Mouse (Mus musculus) cerebellum, adult 11-12 months (tissue): ENCODE results near the gene Nkiras1.

Source experiments
- DNase-seq: peaks from one replicate; pipeline ENCODE4 v3.0.0; 2022

Gene Nkiras1

DNA sequence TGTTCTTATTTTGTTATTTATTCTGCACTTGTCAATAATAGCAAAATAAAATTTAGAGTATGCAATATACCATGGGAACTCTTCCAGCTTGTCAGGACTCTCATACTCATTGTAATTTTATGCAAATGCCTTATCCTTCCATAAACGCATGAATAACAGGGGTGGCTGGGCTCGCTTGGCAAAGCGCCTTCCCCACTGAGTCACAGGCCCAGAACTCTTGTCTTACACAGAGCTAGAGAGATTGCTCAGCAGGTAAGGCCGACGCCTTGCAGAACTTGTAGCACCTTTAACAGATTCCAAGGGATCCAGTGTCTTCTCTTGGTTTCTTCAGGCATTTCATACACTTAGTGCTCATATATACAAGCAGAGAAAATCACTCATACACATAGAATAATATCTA is 9.4 kb downstream of the Nkiras1 start:
- no peak for DNase-seq

DNA sequence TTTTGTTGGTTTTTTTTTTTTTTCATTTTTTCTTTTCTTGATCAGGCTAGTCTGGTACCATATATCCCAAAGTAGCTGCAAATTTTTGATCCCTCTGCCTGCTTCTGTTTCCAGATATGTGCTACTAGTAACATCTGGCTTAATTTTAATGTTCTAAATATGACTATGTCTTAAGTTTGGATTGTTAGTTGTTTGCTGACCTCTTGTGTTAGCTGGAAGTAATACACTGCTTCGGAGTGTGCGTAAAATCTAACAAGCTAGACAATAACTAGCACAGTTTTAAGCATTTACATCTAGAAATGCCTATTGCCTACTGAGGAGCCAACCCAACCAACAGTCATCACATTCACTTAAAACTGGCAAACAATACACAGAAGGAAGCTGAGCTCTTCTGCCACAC is 13.6 kb downstream of the Nkiras1 start:
- DNase-seq = no peak

DNA sequence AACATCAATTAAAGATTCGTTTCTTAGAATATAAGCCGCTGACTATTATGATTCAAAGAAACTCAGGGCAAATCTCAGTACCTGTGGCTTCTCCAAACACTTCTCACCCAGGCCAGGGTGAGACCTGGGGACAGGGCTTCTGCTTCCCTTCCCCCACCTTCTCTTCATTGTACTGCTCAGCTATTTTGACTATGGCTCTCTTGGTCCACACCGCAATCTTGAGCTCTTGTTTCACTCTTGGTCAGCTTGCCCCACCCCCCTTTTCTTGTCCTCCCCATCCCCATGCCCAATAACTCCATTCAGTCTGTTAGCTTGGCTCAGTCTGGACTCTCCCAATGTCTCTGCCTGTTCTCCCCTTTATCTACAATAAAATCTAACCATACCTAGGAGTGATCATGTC is 14.5 kb downstream of the Nkiras1 start:
- no peak for DNase-seq

DNA sequence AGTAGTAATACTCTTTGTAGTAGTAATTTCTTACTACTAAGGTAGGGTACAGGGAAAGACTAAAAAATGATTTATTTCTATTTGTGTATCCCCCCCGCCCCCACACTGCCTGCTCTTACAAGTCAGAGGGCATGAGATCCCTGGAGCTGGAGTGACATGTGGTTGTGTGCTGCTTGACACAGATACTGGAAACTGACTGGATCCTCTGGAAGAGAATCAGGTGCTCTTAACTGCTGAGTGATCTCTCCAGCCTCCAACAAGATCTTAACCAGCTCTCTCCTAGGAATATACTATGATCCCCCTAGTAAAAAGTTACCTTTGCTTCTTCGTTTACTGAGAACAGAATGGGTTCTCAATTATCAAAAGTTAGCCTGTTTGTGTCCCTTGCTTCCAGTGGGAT is 15.5 kb downstream of the Nkiras1 start:
- no peak for DNase-seq

DNA sequence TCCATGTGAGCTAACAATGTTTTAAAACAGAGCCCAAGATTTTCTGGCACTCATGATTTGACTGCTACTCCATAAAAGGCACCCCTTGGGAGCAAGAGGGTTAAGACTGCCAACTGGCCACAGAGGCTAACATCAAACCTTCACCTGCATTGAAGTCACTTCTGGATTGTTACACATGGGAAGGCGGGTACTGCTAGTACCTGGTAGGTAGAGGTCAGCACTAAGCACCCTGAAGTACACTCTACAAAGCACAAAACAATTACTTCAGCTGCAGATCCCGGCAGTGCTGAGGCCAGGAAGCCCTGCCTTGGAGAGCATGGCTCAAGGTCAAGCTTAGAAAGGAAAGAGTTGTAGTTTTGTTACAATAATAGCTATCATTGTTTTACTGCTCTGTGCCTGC is 16.5 kb downstream of the Nkiras1 start:
- no peak for DNase-seq

DNA sequence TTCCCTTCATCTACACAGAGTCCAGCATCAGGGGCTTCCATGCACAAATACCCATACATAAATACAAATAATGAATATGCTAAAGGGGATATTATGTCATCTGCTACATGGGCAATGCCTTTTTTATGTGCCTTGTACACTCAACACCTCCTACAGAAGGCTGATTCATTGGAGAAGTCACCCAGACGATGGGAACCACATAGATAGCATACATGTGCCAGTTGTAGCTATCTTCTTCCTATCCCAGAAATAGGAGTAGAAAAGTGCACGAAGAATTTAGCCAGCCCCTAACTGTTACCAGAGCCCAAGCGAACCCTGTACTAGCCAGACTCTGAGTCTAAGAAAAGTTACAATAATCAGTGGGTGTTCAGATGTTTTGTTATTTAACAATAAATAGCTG is 21.2 kb downstream of the Nkiras1 start:
- no peak for DNase-seq

DNA sequence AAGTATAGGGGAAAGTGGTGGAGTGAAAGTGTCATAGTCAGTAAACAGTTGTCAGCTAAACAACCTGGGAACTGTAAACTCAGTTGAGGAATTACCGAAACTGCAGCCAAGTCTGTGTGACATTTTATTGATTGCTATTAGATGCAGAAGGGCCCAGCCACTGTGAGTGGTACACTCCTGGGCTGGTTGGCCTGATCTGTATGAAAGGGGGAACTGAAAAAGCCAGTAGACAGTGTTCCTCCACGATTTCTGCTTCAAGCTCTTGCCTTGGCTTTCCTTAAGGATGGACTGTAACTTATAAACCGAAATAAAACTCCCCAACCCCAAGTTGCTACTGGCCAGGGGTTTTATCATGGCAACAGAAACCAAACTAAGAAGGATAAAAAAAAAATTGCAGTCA is 21.6 kb downstream of the Nkiras1 start:
- no peak for DNase-seq

DNA sequence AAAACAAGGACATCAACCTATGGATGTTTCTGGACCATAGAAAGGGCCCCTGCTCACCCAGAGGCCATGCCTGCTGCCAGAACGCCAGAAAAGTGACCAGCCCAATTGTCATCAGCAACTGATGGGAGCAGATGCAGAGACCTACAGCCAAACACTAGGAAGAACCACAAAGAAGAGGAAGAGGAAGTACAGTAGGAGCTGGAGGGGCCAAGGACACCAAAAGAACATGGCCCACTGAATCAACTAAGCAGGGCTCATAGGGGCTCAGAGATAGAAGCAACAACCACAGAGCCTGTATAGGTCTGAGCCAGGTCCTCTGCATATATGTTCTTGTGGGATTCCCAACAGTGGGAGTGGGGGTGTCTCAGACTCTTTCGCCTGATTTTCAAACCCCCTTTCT is 26.5 kb downstream of the Nkiras1 start:
- DNase-seq = no peak

DNA sequence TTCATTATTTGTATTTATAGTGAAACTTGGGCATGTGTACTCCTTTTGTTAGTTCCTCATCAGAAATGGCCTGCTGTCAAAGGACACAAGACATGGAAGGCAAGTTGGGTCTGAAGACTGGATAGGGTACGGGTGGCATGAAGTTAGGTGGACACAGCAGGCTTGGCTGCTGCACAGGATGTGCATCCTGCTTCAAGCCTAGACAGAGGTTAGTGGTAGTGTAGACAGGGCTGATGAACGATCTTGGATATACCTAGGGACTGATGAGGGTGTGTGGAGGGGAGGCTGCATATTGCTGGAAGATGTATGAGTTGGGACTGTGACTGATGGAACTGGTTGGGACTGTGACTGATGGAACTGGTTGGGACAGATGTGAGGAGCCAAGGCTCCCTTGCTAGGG is 27.9 kb downstream of the Nkiras1 start:
- DNase-seq = no peak

DNA sequence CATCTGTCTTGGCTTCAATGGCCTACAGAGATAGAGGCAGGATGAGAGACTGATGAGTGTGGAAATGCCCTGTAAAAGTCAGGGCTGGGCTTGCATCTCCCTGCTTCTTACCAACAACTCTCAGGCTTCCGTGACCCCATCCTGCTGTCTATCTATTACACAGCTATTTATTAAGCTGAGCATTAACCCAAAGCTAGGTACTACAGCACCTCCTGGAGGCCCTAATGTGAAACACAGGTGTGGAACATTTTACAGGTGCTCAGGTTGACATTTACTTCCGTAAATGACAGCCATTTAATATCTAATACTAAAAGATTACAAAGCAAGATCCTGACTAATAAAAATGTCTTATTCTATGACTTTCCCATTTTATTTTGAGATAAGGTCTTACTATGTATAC is 29.7 kb downstream of the Nkiras1 start:
- DNase-seq = no peak

DNA sequence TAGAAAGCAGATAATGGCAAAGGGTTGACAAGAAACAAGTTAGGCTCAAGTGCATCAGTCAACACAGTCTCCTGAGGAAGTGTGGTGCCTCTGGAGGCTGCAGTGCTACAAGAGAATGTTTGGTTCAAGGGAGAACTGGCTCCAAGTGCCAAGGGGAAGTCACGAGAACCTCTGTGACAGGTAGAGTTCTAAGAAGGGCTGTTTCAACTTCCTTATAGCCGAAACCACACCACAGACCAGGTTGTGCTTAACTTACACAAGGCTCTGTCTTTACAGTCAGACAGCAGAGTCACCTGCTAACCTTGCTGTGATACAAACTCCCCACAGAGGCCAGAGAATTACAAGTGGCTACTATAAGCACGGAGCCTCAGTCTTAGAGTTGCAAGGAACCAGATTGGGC is 30.7 kb downstream of the Nkiras1 start:
- no peak for DNase-seq

DNA sequence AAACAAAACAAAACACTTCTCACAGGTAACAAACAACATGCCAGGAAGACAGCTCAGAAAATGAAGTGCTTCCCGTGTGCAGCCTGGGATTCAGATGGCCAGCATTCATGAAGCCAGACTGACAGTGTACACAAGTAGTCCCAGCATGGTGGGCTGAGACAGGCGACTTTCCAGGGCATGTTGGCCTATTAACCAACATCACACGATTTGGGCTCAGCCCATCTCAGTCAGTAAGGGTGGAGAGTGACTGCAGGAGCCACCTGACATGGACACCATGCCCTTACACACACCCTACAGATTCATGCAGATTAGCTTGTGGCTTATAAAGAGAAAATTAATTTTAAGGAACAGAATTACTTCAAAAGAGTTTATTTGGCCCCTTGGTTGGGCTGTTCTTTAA is 31.8 kb downstream of the Nkiras1 start:
- DNase-seq = no peak

DNA sequence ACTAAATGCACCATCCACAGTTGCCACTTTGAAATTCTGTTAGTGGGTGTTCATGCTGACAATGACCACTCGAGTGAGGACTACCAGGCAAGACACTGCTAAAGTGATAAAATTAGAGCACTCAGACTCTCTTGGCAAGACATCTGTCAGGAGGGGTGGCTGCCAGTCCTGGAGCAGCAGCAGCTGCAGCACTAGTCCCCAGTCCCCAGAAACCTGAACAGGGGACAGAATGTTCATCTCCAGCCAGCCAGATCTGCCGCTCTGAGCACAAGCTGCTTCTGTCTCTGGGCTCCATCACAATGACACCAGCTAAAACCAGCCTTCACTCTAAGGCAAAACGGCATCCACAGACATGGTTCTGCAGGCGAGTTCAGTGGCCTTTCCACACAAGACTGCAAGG is 32.3 kb downstream of the Nkiras1 start:
- DNase-seq = peak; percentile 44

DNA sequence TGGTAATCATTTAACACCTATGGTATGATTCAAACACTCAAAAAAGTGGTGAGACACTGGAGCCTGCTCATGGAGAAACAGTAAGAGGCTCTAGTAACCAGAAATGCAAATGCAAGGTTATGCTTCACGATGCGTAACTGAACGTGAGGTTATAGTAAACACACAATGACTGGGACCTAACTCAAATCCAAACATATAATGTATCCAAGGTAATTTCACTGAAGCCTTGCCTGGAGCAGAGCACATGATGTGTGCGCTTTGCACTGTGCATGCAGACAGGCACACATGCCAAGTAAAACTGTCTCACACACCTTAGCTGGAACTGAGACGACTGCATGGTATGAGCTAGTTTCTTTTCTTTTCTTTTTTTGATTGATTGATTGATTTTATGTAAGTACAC is 33.2 kb downstream of the Nkiras1 start:
- no peak for DNase-seq

DNA sequence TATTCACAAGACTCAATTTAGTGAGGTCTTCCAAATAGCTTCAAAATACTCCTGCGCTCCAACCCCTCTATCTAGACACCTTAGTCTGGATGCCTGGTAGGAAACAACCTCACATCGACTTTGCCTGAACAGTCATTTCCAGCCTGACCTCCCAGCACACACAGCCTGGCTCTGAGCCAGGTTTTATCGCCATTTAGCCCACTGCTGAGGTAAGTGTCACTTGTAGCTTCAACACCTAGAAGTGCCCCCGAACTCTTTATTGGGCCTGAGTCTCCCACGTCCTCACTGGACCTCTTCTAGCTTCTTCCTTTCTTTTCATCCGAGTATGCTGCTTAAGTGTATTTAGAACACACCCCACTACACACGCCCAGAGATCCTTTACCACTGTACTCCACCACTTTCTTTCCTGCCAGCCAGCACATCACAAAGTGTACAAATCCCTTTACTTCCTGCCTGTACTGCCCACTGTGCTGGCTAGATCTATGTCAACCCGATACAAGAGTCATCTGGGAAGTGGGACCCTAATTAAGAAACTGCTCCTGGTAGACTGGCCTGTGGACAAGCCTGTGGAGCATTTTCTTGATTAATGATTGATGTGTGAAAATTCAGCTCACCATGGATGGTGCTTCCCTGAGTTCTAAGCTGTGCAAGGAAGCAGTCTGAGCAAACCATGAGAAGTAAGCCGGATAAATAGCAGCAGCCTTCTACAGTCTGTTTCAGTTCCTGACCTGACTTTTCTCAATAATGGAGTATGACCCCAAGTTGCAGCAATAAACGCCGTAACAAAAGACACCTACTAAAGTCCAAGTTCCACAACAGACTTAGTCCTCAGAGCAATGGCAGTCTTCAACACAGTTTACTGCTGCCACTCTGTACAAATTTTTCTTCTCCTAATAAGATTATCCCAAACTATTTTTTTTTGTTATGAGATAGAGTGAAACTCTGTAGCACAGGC is 46.8 kb downstream of the Nkiras1 start:
- no peak for DNase-seq

DNA sequence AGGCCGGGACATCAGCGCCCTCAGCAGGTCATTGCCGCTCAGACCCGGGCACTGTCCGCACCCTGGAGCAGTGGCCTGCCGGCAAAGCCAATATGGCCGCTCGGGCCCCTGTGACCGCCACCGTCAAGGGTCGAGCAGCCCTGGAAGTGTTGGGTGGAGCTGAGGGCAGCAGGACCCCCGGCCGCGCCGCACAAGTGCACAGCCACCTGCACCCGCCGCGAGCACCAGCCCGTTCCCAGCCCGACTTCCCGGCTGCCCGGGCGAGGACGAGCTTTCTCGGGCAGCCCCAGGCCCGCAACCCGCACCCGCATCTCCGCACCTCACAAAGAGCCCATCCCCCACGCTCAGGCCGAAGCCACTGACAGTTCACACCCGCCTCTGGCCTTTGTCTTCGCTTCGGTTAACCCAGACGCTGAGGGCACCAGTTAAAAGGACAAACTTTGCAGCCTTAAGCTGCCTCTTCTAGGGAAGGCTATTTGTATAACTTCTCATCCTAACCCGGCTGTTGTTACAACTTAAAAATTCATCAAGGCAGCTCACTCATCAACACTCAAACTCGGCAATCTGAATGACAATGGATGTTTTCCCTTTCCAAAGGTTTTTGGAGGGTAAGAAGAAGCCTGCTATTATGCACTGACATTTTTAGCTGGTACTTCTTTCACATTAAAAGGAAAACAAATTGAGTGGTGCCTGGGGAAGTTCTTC is 56.2 kb downstream of the Nkiras1 start:
- peak; percentile 34 for DNase-seq

DNA sequence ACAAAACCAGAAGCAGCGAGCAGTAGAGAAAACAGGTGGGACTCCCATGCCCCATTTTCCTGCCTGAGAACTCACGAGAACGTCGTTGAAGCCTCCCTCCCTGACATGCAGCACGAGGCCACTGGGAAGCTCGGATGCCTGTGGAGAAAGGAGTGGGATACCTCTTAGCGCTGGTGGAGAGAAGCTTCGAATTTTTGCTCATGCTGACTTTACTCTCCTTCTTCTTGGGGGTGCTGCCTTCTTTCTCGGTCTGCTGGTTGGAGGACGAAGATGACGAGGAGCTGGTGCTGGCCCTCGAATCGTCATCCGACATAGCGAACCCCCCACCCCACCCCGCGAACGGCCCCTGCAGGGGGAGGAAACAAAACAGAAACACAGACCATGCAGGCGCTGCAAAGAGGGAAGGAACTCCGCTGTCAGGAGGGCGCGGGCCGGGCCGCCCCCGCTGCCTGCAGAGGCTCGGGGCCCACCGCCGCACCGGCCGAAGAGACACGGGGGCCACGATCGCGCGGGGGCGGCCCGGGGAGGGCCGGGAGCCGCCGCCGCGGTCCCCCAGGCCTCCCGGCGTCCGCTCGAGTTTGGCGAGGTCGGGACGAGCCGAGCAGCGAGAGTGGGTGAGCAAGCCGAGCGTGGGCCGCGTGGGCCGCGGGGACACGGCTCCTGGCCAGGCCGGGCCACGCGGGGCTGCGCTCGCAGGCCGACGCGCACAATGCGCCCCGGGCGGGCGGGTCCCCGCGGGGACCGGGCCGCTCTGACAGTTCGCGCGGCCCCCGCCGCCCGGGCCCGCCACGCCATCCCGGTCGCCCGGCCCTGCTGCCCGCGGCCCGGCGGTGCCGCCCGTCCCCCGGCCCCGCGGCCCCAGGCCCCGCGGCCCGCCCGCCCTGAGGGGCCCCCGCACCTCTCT is 60.1 kb downstream of the Nkiras1 start:
- DNase-seq = peak; percentile 31

DNA sequence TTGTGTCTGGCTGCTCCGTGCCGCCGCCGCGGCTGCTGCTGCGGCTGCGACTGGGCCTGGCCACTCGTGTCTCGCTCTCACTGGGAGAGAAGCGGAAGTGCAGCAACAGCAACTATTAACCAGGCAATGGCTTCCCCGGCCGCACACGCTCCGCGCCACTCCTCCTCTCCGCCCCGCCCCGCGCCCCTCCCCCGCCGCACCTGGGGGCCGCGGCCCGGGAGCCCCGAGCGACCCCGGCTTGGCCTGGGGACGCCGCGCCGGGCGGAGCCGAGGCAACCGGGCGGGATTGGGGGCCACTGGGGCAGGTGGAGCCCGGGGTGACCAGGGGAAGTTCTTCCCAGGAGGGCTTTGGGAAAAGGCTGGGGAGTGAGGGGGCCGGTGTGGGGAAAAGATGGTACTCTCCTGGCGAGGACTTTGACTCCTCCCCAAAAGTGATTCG is 60.8 kb downstream of the Nkiras1 start, which contains the start of gene Ube2e1:
Ube2e1 (minus strand) TSS at position 167 of the 439 bp plus-strand sequence.
- DNase-seq = peak; percentile 74
